ENCODE assay signal across 12 mouse cellular contexts in genomic region chr11:52230694-52231093, GRCm38 (mm10). TPM values are rescaled to one million over a fixed set of nuclear protein-coding genes. Genes with fewer than 3 reads are reported as not detected.
DNase-seq lines count a peak whose midpoint lies in the region; ATAC-seq and TF ChIP-seq lines count a peak whose summit lies in the region.
"Had no signal": no experiment of that assay in that cellular context is flagged by ENCODE, and none has a peak within 500 bp of the region (broad histone marks: within the 10 kb centered on the region; RNA-seq: fewer than 3 reads in every experiment).

No protein-coding gene starts in this region.

- H3K9ac ChIP-seq in forebrain, embryonic 13.5 days: peak overlapping the region; percentile 99; the same call in 1 of the 2 replicates
- H3K9ac ChIP-seq in limb, embryonic 14.5 days (ENCODE audit: low read depth, low read length, severe bottlenecking): peak overlapping the region; percentile 99; the same call in 1 of the 2 replicates
- H3K9ac ChIP-seq in neural tube, embryonic 15.5 days (replicated peaks): peak overlapping the region; percentile 99; the same call in 1 of the 2 replicates

- no peak for TF ChIP-seq POLR2A in limb, embryonic 14.5 days (IDR thresholded peaks at IDR 0.05; ENCODE audit: borderline replicate concordance, extremely low read depth, insufficient read depth, insufficient read length)

- no peak for DNase-seq in layer of hippocampus, adult 2 months (ENCODE audit: low spot score in 2 of 2)
- no peak for DNase-seq in layer of hippocampus, adult 8-10 months (ENCODE audit: low spot score in 2 of 2)
- DNase-seq in limb, embryonic 14.5 days (ENCODE audit: low spot score): no peak
- DNase-seq in c-Kit-positive CD71-positive TER-119-positive erythroid progenitor cells, embryonic 14.5 days (ENCODE audit: low spot score): no peak
- DNase-seq in kidney, postnatal 25 days: no peak
- DNase-seq in cerebellum, postnatal 36 days: no peak
- DNase-seq: lung, adult 2 months had no signal

- H3K27me3 ChIP-seq in forebrain, embryonic 13.5 days: no peaks in the 10 kb centered on the region
- no peaks in the 10 kb centered on the region for H3K27me3 ChIP-seq in limb, embryonic 14.5 days (ENCODE audit: control insufficient read depth, insufficient read depth, low read length)
- H3K27me3 ChIP-seq in neural tube, embryonic 15.5 days (replicated peaks): no peaks in the 10 kb centered on the region
- H3K27me3 ChIP-seq: Patski had no signal

- peaks cover 30% of the 10 kb centered on the region for H3K4me1 ChIP-seq in forebrain, embryonic 13.5 days
- H3K4me1 ChIP-seq in limb, embryonic 14.5 days (ENCODE audit: control insufficient read depth, insufficient read depth, low read length): peaks cover 16% of the 10 kb centered on the region; the same call in 1 of the 2 replicates
- peaks cover 24% of the 10 kb centered on the region for H3K4me1 ChIP-seq in neural tube, embryonic 15.5 days

- ATAC-seq in forebrain, embryonic 13.5 days: no peak
- no peak for ATAC-seq in limb, embryonic 14.5 days (ENCODE audit: low FRiP score, low read depth)
- ATAC-seq in neural tube, embryonic 15.5 days (ENCODE audit: low FRiP score): no peak

- WGBS in forebrain, embryonic 13.5 days: 62% methylated on average over 5 of the region's 5 CpGs
- 53% methylated on average over 5 of the region's 5 CpGs for WGBS in limb, embryonic 14.5 days
- 53% methylated on average over 5 of the region's 5 CpGs for WGBS in neural tube, embryonic 15.5 days

- peaks cover 2% of the 10 kb centered on the region for H3K36me3 ChIP-seq in forebrain, embryonic 13.5 days (ENCODE audit: poor library complexity, severe bottlenecking)
- no peaks in the 10 kb centered on the region for H3K36me3 ChIP-seq in limb, embryonic 14.5 days (ENCODE audit: control insufficient read depth, insufficient read depth, low read length)
- no peaks in the 10 kb centered on the region for H3K36me3 ChIP-seq in neural tube, embryonic 15.5 days

- TF ChIP-seq CTCF in layer of hippocampus, adult 2 months (conservative IDR thresholded peaks at IDR 0.05): no peak

- H3K9me3 ChIP-seq in forebrain, embryonic 13.5 days (replicated peaks): no peaks in the 10 kb centered on the region
- H3K9me3 ChIP-seq in limb, embryonic 14.5 days (ENCODE audit: control insufficient read depth, low read length): no peaks in the 10 kb centered on the region
- H3K9me3 ChIP-seq in neural tube, embryonic 15.5 days (replicated peaks): no peaks in the 10 kb centered on the region

- peak overlapping the region; percentile 100; the same call in 1 of the 2 replicates for H3K27ac ChIP-seq in layer of hippocampus, adult 2 months
- H3K27ac ChIP-seq in forebrain, embryonic 13.5 days: no peak overlapping the region
- H3K27ac ChIP-seq in limb, embryonic 14.5 days (replicated peaks; ENCODE audit: low read depth, low read length): no peak overlapping the region
- H3K27ac ChIP-seq in neural tube, embryonic 15.5 days (replicated peaks): peak overlapping the region; percentile 100; the same call in 1 of the 2 replicates

- H3K4me2 ChIP-seq in forebrain, embryonic 13.5 days: peak overlapping the region; percentile 83
- peak overlapping the region; percentile 61 for H3K4me2 ChIP-seq in limb, embryonic 14.5 days (replicated peaks; ENCODE audit: low read depth, low read length, severe bottlenecking)
- H3K4me2 ChIP-seq in neural tube, embryonic 15.5 days: peak overlapping the region; percentile 62

- H3K4me3 ChIP-seq in layer of hippocampus, adult 2 months: no peak overlapping the region
- peak overlapping the region; percentile 99 for H3K4me3 ChIP-seq in forebrain, embryonic 13.5 days
- H3K4me3 ChIP-seq in limb, embryonic 14.5 days (replicated peaks; ENCODE audit: low read length): peak overlapping the region; percentile 100; the same call in 1 of the 2 replicates
- peak overlapping the region; percentile 100 for H3K4me3 ChIP-seq in neural tube, embryonic 15.5 days (replicated peaks)

RNA-seq across cellular contexts. Expression of gene Skp1a, which starts 1.1 kb away (rescaled TPM):
- 100 to 1,000 TPM; 456 to 474 TPM for total RNA-seq in layer of hippocampus, adult 2 months (2021)
- 100 to 1,000 TPM; 433 to 496 (median 439) TPM for total RNA-seq in layer of hippocampus, adult 8-10 months (2022)
- polyA plus RNA-seq in forebrain, embryonic 13.5 days (2015; fragmentation: Nextera tagmentation; extraction: Ambion mirVana): 1,072 and 1,145 TPM in 2 replicates
- 134 and 172 TPM in 2 replicates for polyA plus RNA-seq in limb, embryonic 14.5 days (2012; rRNA removed)
- polyA plus RNA-seq in limb, embryonic 14.5 days (2014; fragmentation: Nextera tagmentation; extraction: Ambion mirVana): 746 and 751 TPM in 2 replicates
- polyA plus RNA-seq in neural tube, embryonic 15.5 days (2015; fragmentation: Nextera tagmentation; extraction: Ambion mirVana): 1,008 and 1,082 TPM in 2 replicates

RNA-seq across cellular contexts. Expression of gene Olfr1371, which starts 16.9 kb away (rescaled TPM):
- not detected for total RNA-seq in layer of hippocampus, adult 2 months (2021)
- not detected for total RNA-seq in layer of hippocampus, adult 8-10 months (2022)
- not detected in 2 replicates for polyA plus RNA-seq in forebrain, embryonic 13.5 days (2015; fragmentation: Nextera tagmentation; extraction: Ambion mirVana)
- not detected in 2 replicates for polyA plus RNA-seq in limb, embryonic 14.5 days (2012; rRNA removed)
- polyA plus RNA-seq in limb, embryonic 14.5 days (2014; fragmentation: Nextera tagmentation; extraction: Ambion mirVana): not detected in 2 replicates
- polyA plus RNA-seq in neural tube, embryonic 15.5 days (2015; fragmentation: Nextera tagmentation; extraction: Ambion mirVana): not detected in 2 replicates
- polyA plus RNA-seq: cortical plate, adult 2 months; lung, adult 2 months; Patski; spleen, adult 2 months had no signal

RNA-seq across cellular contexts. Expression of gene Tcf7, which starts 52.1 kb away (rescaled TPM):
- total RNA-seq in layer of hippocampus, adult 2 months (2021): 1 to 10 TPM; 2.9 TPM
- 1 to 10 TPM; 2.9 to 3.6 (median 3.2) TPM for total RNA-seq in layer of hippocampus, adult 8-10 months (2022)
- 2.2 and 2.3 TPM in 2 replicates for polyA plus RNA-seq in forebrain, embryonic 13.5 days (2015; fragmentation: Nextera tagmentation; extraction: Ambion mirVana)
- polyA plus RNA-seq in limb, embryonic 14.5 days (2012; rRNA removed): 14.0 and 17.6 TPM in 2 replicates
- polyA plus RNA-seq in limb, embryonic 14.5 days (2014; fragmentation: Nextera tagmentation; extraction: Ambion mirVana): 13.2 and 14.4 TPM in 2 replicates
- 5.0 and 50.9 TPM in 2 replicates for polyA plus RNA-seq in neural tube, embryonic 15.5 days (2015; fragmentation: Nextera tagmentation; extraction: Ambion mirVana)

Comparison
In these comparisons a context has a peak if more than half of its experiments do, and no peak if none do; other contexts are left out.
1. H3K27ac ChIP-seq: peak in layer of hippocampus, adult 2 months (single experiment) and neural tube, embryonic 15.5 days (single experiment); none in forebrain, embryonic 13.5 days (single experiment) and limb, embryonic 14.5 days (single experiment).
2. Peak in every context shown above with its lines, with median percentiles within 50 percentile points of each other: H3K4me2 ChIP-seq and H3K9ac ChIP-seq.